Mouse (Mus musculus) heart, embryonic 16.5 days (tissue): ENCODE measurements around the gene Ryr3. TPM values are rescaled to one million over a fixed set of nuclear protein-coding genes. Genes with fewer than 3 reads are reported as not detected.

ENCODE experiments used
- ATAC-seq: fragments of 200-750 bp; cut with Nextera tagmentation; replicated peaks from 2 replicates; pipeline ENCODE4 v1.8.0; 2017; ENCODE audit warnings: moderate number of reproducible peaks; ENCODE audit not compliant: insufficient read depth, low FRiP score; ENCODE audit errors: extremely low read depth
- H3K27ac ChIP-seq: fragments of 300-500 bp; sonication (generic); 2 replicates; pipeline ENCODE4 v1.5.1; 2014; ENCODE audit warnings: mild to moderate bottlenecking, low read length, control low read depth, moderate library complexity
- H3K27me3 ChIP-seq: fragments of 300-500 bp; sonication (generic); 2 replicates; pipeline ENCODE4 v1.6.1; 2014; ENCODE audit warnings: low read length, mixed read lengths; ENCODE audit not compliant: control insufficient read depth, insufficient read depth
- H3K36me3 ChIP-seq: fragments of 300-500 bp; sonication (generic); 2 replicates; pipeline ENCODE4 v1.6.1; 2014; ENCODE audit not compliant: control insufficient read depth, insufficient read depth
- H3K4me1 ChIP-seq: fragments of 300-500 bp; sonication (generic); 2 replicates; pipeline ENCODE4 v1.6.1; 2014; ENCODE audit warnings: low read length, mixed read lengths; ENCODE audit not compliant: control insufficient read depth, insufficient read depth
- H3K4me2 ChIP-seq: fragments of 300-500 bp; sonication (generic); 2 replicates; pipeline ENCODE4 v1.6.1; 2014; ENCODE audit warnings: low read depth, mild to moderate bottlenecking, control low read depth, low read length
- H3K4me3 ChIP-seq: fragments of 300-500 bp; sonication (generic); 2 replicates; pipeline ENCODE4 v1.5.1; 2014; ENCODE audit warnings: mild to moderate bottlenecking, control low read depth, low read length
- H3K9ac ChIP-seq: fragments of 300-500 bp; sonication (generic); 2 replicates; pipeline ENCODE4 v1.6.1; 2014; ENCODE audit warnings: low read length, control low read depth
- H3K9me3 ChIP-seq: fragments of 300-500 bp; sonication (generic); replicated peaks from 2 replicates; pipeline ENCODE4 v1.6.1; 2016; ENCODE audit warnings: low read length; ENCODE audit not compliant: control insufficient read depth
- whole genome bisulfite sequencing: fragments of 180-500 bp; shearing (Covaris S2); extraction: QIAGEN DNeasy Blood & Tissue Kit; methylation state at CpG from one replicate; pipeline ENCODE4 v1.1.7; 2014; 5-methylcytosine and 5-hydroxymethylcytosine counted together
- polyA plus RNA-seq: library from polyadenylated mRNA; unstranded; fragments of >200 nt; fragmentation: Nextera tagmentation; extraction: Ambion mirVana; gene quantifications from 2 replicates; pipeline ENCODE4 v1.2.1, GENCODE M21; 2015

Ryr3 gene
- polyA plus RNA-seq, 1 experiment from 2014 or later = 2.7 TPM

- Histone ChIP-seq H3K9me3 (0 out of 2 replicates have a peak, but pooled peaks cover 3% of the 10 kb centered on the region), H3K4me3 (no peak overlapping the region), H3K4me1 (no peaks in the 10 kb centered on the region), H3K27ac (no peak overlapping the region), H3K27me3 (no peaks in the 10 kb centered on the region), H3K36me3 (no peaks in the 10 kb centered on the region), H3K9ac (no peak overlapping the region), H3K4me2 (no peak overlapping the region)
- 67% methylated on average over 4 of the region's 4 CpGs for WGBS
- no peak for ATAC-seq
Observed at GRCm38 (mm10) chr2:112845583-112846512, 371.0 kb downstream of the Ryr3 start.

DNA sequence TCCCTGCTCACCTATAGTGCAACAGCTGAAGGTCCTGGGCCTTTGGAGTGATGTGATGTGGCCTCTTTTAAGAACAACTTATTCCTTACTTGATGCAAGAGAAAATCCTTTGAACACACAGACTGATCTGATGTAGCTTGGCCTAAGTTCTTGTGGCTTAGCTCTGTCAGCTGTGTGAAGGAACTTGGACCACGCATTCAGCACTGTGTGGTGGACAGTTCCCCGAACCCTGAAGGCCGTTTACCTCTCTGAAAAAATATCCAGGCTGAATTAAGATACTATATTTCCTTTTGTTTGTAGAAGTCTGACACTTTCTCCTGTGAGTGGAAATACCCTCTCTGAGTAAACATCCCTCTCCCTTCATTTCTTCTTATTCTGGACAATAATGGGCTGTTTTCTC is 374.0 kb downstream of the Ryr3 start:
- no peak overlapping the region for H3K27ac ChIP-seq
- ATAC-seq = no peak
- H3K9ac ChIP-seq = no peak overlapping the region
- 18% methylated on average over 3 of the region's 3 CpGs for WGBS
- H3K4me3 ChIP-seq = no peak overlapping the region
- no peaks in the 10 kb centered on the region for H3K27me3 ChIP-seq
- no peaks in the 10 kb centered on the region for H3K36me3 ChIP-seq
- no peaks in the 10 kb centered on the region for H3K4me1 ChIP-seq
- H3K9me3 ChIP-seq = no peaks in the 10 kb centered on the region
- H3K4me2 ChIP-seq = no peak overlapping the region

- Histone ChIP-seq H3K4me1 (no peaks in the 10 kb centered on the region), H3K9me3 (no peaks in the 10 kb centered on the region)
- 41% methylated on average over 4 of the region's 4 CpGs for WGBS
Observed at GRCm38 (mm10) chr2:112831423-112832305, 385.2 kb downstream of the Ryr3 start.

GRCm38 (mm10) chr2:112826571-112826970 is 390.3 kb downstream of the Ryr3 start:
- Histone ChIP-seq H3K4me1 (no peaks in the 10 kb centered on the region), H3K27ac (no peak overlapping the region), H3K9ac (no peak overlapping the region), H3K9me3 (no peaks in the 10 kb centered on the region), H3K4me2 (no peak overlapping the region), H3K36me3 (no peaks in the 10 kb centered on the region), H3K4me3 (no peak overlapping the region), H3K27me3 (no peaks in the 10 kb centered on the region)
- WGBS = 36% methylated on average over 4 of the region's 4 CpGs
- no peak for ATAC-seq

More at GRCm38 (mm10) chr2:112831423-112832305, 385.2 kb downstream of the Ryr3 start:
- Histone ChIP-seq H3K36me3 (no peaks in the 10 kb centered on the region), H3K4me3 (no peak overlapping the region), H3K27me3 (no peaks in the 10 kb centered on the region), H3K9ac (no peak overlapping the region), H3K4me2 (no peak overlapping the region), H3K27ac (no peak overlapping the region)
- ATAC-seq = no peak

DNA sequence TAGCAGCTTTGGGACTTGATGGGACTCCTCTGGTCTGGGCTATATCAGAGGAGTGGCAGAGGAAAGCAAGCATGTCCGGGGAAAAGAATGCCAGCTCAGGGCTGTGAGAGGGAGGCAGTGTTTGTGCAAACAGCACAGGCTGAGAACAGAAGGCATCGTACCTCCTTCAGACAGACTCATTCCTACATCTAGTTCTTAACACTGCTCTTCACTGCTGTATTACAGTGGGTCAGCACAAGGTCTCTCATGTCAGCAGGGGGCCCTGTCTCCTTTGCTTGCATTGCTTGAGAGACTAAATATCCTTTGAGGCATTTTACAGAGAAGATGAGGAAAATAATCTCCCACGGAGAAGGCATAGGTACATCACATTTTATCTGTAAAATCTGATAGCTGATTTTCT is 394.2 kb downstream of the Ryr3 start:
- no peaks in the 10 kb centered on the region for H3K27me3 ChIP-seq
- H3K4me2 ChIP-seq = no peak overlapping the region
- no peaks in the 10 kb centered on the region for H3K36me3 ChIP-seq
- WGBS = 27% methylated on average over 3 of the region's 3 CpGs
- H3K4me3 ChIP-seq = no peak overlapping the region
- no peak overlapping the region for H3K27ac ChIP-seq
- no peak overlapping the region for H3K9ac ChIP-seq
- H3K4me1 ChIP-seq = no peaks in the 10 kb centered on the region
- no peak for ATAC-seq
- no peaks in the 10 kb centered on the region for H3K9me3 ChIP-seq

DNA sequence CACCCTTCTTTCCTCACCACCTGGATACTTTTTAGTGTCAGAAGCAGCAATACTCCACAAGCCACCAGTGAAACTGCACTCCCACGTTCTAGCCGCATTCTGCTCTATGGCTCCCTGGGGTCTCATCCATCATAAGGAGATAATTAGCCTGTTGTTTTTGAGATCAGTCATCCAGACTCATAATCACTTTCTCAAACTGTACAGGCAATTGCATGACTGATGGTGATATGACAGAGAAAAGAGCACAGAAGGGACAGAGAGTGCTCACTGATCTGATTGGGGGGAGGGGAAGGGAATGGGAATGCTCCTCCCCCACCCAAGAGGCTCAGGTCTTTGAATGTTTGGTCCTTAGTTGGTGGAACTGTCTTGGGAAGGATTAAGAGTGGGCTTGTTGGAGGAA is 397.8 kb downstream of the Ryr3 start:
- WGBS = 61% methylated on average over 2 of the region's 2 CpGs
- Histone ChIP-seq H3K4me1 (no peaks in the 10 kb centered on the region), H3K9me3 (no peaks in the 10 kb centered on the region), H3K4me3 (no peak overlapping the region), H3K27me3 (no peaks in the 10 kb centered on the region), H3K9ac (no peak overlapping the region), H3K4me2 (no peak overlapping the region), H3K36me3 (no peaks in the 10 kb centered on the region), H3K27ac (no peak overlapping the region)
- ATAC-seq = no peak

- no peaks in the 10 kb centered on the region for H3K27me3 ChIP-seq
- no peak for ATAC-seq
- H3K9ac ChIP-seq = no peak overlapping the region
- WGBS = 50% methylated on average over 3 of the region's 3 CpGs
- H3K27ac ChIP-seq = no peak overlapping the region
- H3K4me1 ChIP-seq = no peaks in the 10 kb centered on the region
- no peak overlapping the region for H3K4me2 ChIP-seq
- H3K4me3 ChIP-seq = no peak overlapping the region
- H3K36me3 ChIP-seq = no peaks in the 10 kb centered on the region
- H3K9me3 ChIP-seq = no peaks in the 10 kb centered on the region
Observed at GRCm38 (mm10) chr2:112816976-112817375, 399.9 kb downstream of the Ryr3 start.

GRCm38 (mm10) chr2:112815960-112816359 is 400.9 kb downstream of the Ryr3 start:
- no peak overlapping the region for H3K4me2 ChIP-seq
- no peak for ATAC-seq
- H3K27ac ChIP-seq = no peak overlapping the region
- H3K4me3 ChIP-seq = no peak overlapping the region
- 73% methylated on average over 3 of the region's 3 CpGs for WGBS
- H3K27me3 ChIP-seq = no peaks in the 10 kb centered on the region
- no peaks in the 10 kb centered on the region for H3K9me3 ChIP-seq
- H3K9ac ChIP-seq = no peak overlapping the region
- no peaks in the 10 kb centered on the region for H3K36me3 ChIP-seq
- H3K4me1 ChIP-seq = no peaks in the 10 kb centered on the region
